Mouse (Mus musculus) lung, embryonic 14.5 days (tissue): ENCODE data around the gene Gpd1. TPM values are rescaled to one million over a fixed set of nuclear protein-coding genes. Genes with fewer than 3 reads are reported as not detected.
A peak's percentile ranks its signal among the peaks of the same experiment; 100 is the strongest.

Experiments
- ATAC-seq: fragments of 200-750 bp; cut with Nextera tagmentation; 2 replicates; pipeline ENCODE4 v1.8.0; 2017; ENCODE audit warnings: mild to moderate bottlenecking, moderate TSS enrichment, moderate library complexity; ENCODE audit not compliant: insufficient read depth
- DNase-seq: peaks from one replicate; pipeline ENCODE4 v3.0.0-alpha.2; 2015
- H3K27ac ChIP-seq: fragments of 300-500 bp; sonication (generic); 2 replicates; pipeline ENCODE4 v1.5.1; 2014; ENCODE audit warnings: low read depth, mild to moderate bottlenecking, moderate library complexity
- H3K27me3 ChIP-seq: fragments of 300-500 bp; sonication (generic); 2 replicates; pipeline ENCODE4 v1.6.1; 2014; ENCODE audit warnings: low read length, control low read depth; ENCODE audit not compliant: insufficient read depth
- H3K36me3 ChIP-seq: fragments of 300-500 bp; sonication (generic); 2 replicates; pipeline ENCODE4 v1.6.1; 2014; ENCODE audit warnings: control low read depth; ENCODE audit not compliant: insufficient read depth
- H3K4me1 ChIP-seq: fragments of 300-500 bp; sonication (generic); 2 replicates; pipeline ENCODE4 v1.6.1; 2014; ENCODE audit warnings: antibody characterized with exemption, control low read depth; ENCODE audit not compliant: insufficient read depth
- H3K4me2 ChIP-seq: fragments of 300-500 bp; sonication (generic); 2 replicates; pipeline ENCODE4 v1.6.1; 2014; ENCODE audit warnings: mild to moderate bottlenecking
- H3K4me3 ChIP-seq: fragments of 300-500 bp; sonication (generic); 2 replicates; pipeline ENCODE4 v1.5.1; 2014; ENCODE audit warnings: low read depth, low read length
- H3K9ac ChIP-seq: fragments of 300-500 bp; sonication (generic); 2 replicates; pipeline ENCODE4 v1.6.1; 2014
- H3K9me3 ChIP-seq: fragments of 300-500 bp; sonication (generic); 2 replicates; pipeline ENCODE4 v1.6.1; 2016; ENCODE audit warnings: low read depth, low read length, control low read depth
- CTCF ChIP-seq: IDR thresholded peaks from 2 replicates; pipeline ENCODE4 v1.5.1; 2016; ENCODE audit warnings: antibody characterized with exemption, low read depth
- WGBS: fragments of 180-500 bp; shearing (Covaris S2); extraction: QIAGEN DNeasy Blood & Tissue Kit; methylation state at CpG from one replicate; pipeline ENCODE4 v1.1.7; 2014; 5-methylcytosine and 5-hydroxymethylcytosine counted together
- polyA plus RNA-seq: library from polyadenylated mRNA; unstranded; fragments of >200 nt; fragmentation: Nextera tagmentation; extraction: Ambion mirVana; gene quantifications from 2 replicates; pipeline ENCODE4 v1.2.1, GENCODE M21; 2014

Gene Gpd1
- polyA plus RNA-seq, 1 experiment from 2014 or later, result 0.58 TPM

GRCm38 (mm10) chr15:99708176-99708575 lies 9.1 kb upstream of the Gpd1 start:
- no peaks in the 10 kb centered on the region for H3K27me3 ChIP-seq
- H3K4me1 ChIP-seq, result no peaks in the 10 kb centered on the region
- no peak for ATAC-seq
- WGBS, result 91% methylated on average over 13 of the region's 13 CpGs
- no peak overlapping the region for H3K4me3 ChIP-seq
- H3K36me3 ChIP-seq, result peaks cover 93% of the 10 kb centered on the region
- no peak for DNase-seq
- H3K4me2 ChIP-seq, result no peak overlapping the region
- H3K9ac ChIP-seq, result no peak overlapping the region
- no peak for TF ChIP-seq CTCF
- H3K27ac ChIP-seq, result no peak overlapping the region
- H3K9me3 ChIP-seq, result no peaks in the 10 kb centered on the region

GRCm38 (mm10) chr15:99710221-99711190 lies 6.8 kb upstream of the Gpd1 start:
- Histone ChIP-seq H3K36me3 (peaks cover 96% of the 10 kb centered on the region), H3K27me3 (no peaks in the 10 kb centered on the region), H3K9me3 (no peaks in the 10 kb centered on the region), H3K9ac (no peak overlapping the region), H3K4me1 (no peaks in the 10 kb centered on the region), H3K27ac (no peak overlapping the region), H3K4me2 (no peak overlapping the region), H3K4me3 (no peak overlapping the region)
- ATAC-seq (no peak), DNase-seq (no peak)
- no peak for TF ChIP-seq CTCF
- 85% methylated on average over 10 of the region's 10 CpGs for WGBS

- ATAC-seq (no peak), DNase-seq (no peak)
- H3K36me3 ChIP-seq, result peaks cover 88% of the 10 kb centered on the region
- no peaks in the 10 kb centered on the region for H3K9me3 ChIP-seq
- H3K4me3 ChIP-seq, result no peak overlapping the region
- H3K4me2 ChIP-seq, result no peak overlapping the region
- WGBS, result 57% methylated on average over 3 of the region's 3 CpGs
- no peak overlapping the region for H3K9ac ChIP-seq
- TF ChIP-seq CTCF, result no peak
- H3K27ac ChIP-seq, result no peak overlapping the region
- H3K27me3 ChIP-seq, result no peaks in the 10 kb centered on the region
- H3K4me1 ChIP-seq, result no peaks in the 10 kb centered on the region
These were observed 5.8 kb upstream of the Gpd1 start for GRCm38 (mm10) chr15:99711491-99711890.

- H3K4me1 ChIP-seq, result no peaks in the 10 kb centered on the region
- H3K36me3 ChIP-seq, result peaks cover 75% of the 10 kb centered on the region
- H3K27ac ChIP-seq, result no peak overlapping the region
- 74% methylated on average over 13 of the region's 13 CpGs for WGBS
- no peak overlapping the region for H3K4me2 ChIP-seq
- H3K9me3 ChIP-seq, result no peaks in the 10 kb centered on the region
- DNase-seq (no peak), ATAC-seq (no peak)
- TF ChIP-seq CTCF, result no peak
- H3K9ac ChIP-seq, result no peak overlapping the region
- H3K4me3 ChIP-seq, result no peak overlapping the region
- no peaks in the 10 kb centered on the region for H3K27me3 ChIP-seq
These were observed 4.4 kb upstream of the Gpd1 start for GRCm38 (mm10) chr15:99712666-99713559.

GRCm38 (mm10) chr15:99713569-99713968 lies 3.7 kb upstream of the Gpd1 start:
- no peak for TF ChIP-seq CTCF
- no peak overlapping the region for H3K9ac ChIP-seq
- H3K27ac ChIP-seq, result no peak overlapping the region
- H3K4me3 ChIP-seq, result no peak overlapping the region
- 0 out of 2 replicates have a peak, but pooled peaks have one; percentile 9 for ATAC-seq
- WGBS, result 93% methylated on average over 3 of the region's 3 CpGs
- H3K9me3 ChIP-seq, result no peaks in the 10 kb centered on the region
- no peaks in the 10 kb centered on the region for H3K27me3 ChIP-seq
- H3K36me3 ChIP-seq, result peaks cover 68% of the 10 kb centered on the region
- DNase-seq, result no peak
- no peak overlapping the region for H3K4me2 ChIP-seq
- H3K4me1 ChIP-seq, result no peaks in the 10 kb centered on the region

- TF ChIP-seq CTCF, result no peak
- Histone ChIP-seq H3K27ac (no peak overlapping the region; the same call in 1 of the 2 replicates), H3K36me3 (peaks cover 62% of the 10 kb centered on the region), H3K4me2 (no peak overlapping the region), H3K9me3 (no peaks in the 10 kb centered on the region), H3K27me3 (no peaks in the 10 kb centered on the region), H3K9ac (no peak overlapping the region), H3K4me1 (no peaks in the 10 kb centered on the region), H3K4me3 (no peak overlapping the region)
- 65% methylated on average over 4 of the region's 4 CpGs for WGBS
- no peak for ATAC-seq
- DNase-seq, result no peak
These were observed 3.1 kb upstream of the Gpd1 start for GRCm38 (mm10) chr15:99714206-99714605.

- Histone ChIP-seq H3K36me3 (peaks cover 55% of the 10 kb centered on the region), H3K4me1 (no peaks in the 10 kb centered on the region), H3K27me3 (no peaks in the 10 kb centered on the region), H3K4me3 (no peak overlapping the region), H3K27ac (no peak overlapping the region), H3K9ac (no peak overlapping the region), H3K4me2 (no peak overlapping the region), H3K9me3 (no peaks in the 10 kb centered on the region)
- peak; percentile 91 for DNase-seq
- peak; percentile 46; the same call in 1 of the 2 replicates for ATAC-seq
- 43% methylated on average over 7 of the region's 7 CpGs for WGBS
- TF ChIP-seq CTCF, result peak; percentile 98
These were observed 2.5 kb upstream of the Gpd1 start for GRCm38 (mm10) chr15:99714858-99715257.
